Mouse (Mus musculus) embryonic facial prominence, embryonic 12.5 days (tissue): ENCODE measurements around the gene Gtf3c2. TPM values are rescaled to one million over a fixed set of nuclear protein-coding genes. Genes with fewer than 3 reads are reported as not detected.
"Not testable (repeated sequence)": the region's sequence is repeated elsewhere in the genome, so short reads cannot be mapped to it uniquely, and the experiment has no call there.

Experiments used
- ATAC-seq: fragments of 200-750 bp; cut with Nextera tagmentation; 2 replicates; pipeline ENCODE4 v1.8.0; 2017; ENCODE audit not compliant: insufficient number of reproducible peaks, insufficient read depth, low FRiP score, low TSS enrichment
- H3K27ac ChIP-seq: fragments of 300-500 bp; sonication (generic); 2 replicates; pipeline ENCODE4 v1.5.1; 2016; ENCODE audit warnings: mild to moderate bottlenecking
- H3K27me3 ChIP-seq: fragments of 300-500 bp; sonication (generic); 2 replicates; pipeline ENCODE4 v1.6.1; 2016; ENCODE audit warnings: mild to moderate bottlenecking, moderate library complexity
- H3K36me3 ChIP-seq: fragments of 300-500 bp; sonication (generic); 2 replicates; pipeline ENCODE4 v1.6.1; 2016; ENCODE audit warnings: mild to moderate bottlenecking
- H3K4me1 ChIP-seq: fragments of 300-500 bp; sonication (generic); 2 replicates; pipeline ENCODE4 v1.6.1; 2016
- H3K4me2 ChIP-seq: fragments of 300-500 bp; sonication (generic); replicated peaks from 2 replicates; pipeline ENCODE4 v1.6.1; 2016; ENCODE audit warnings: mild to moderate bottlenecking, moderate library complexity
- H3K4me3 ChIP-seq: fragments of 300-500 bp; sonication (generic); 2 replicates; pipeline ENCODE4 v1.5.1; 2016; ENCODE audit warnings: mild to moderate bottlenecking
- H3K9ac ChIP-seq: fragments of 300-500 bp; sonication (generic); 2 replicates; pipeline ENCODE4 v1.6.1; 2016; ENCODE audit warnings: mild to moderate bottlenecking, moderate library complexity
- H3K9me3 ChIP-seq: fragments of 300-500 bp; sonication (generic); 2 replicates; pipeline ENCODE4 v1.6.1; 2016; ENCODE audit warnings: mild to moderate bottlenecking, moderate library complexity
- WGBS: fragments of 180-500 bp; shearing (Covaris S2); methylation state at CpG from one replicate; pipeline ENCODE4 v1.1.7; 2016; 5-methylcytosine and 5-hydroxymethylcytosine counted together
- polyA plus RNA-seq: library from polyadenylated mRNA; unstranded; fragments of >200 nt; fragmentation: Nextera tagmentation; extraction: Ambion mirVana; gene quantifications from 2 replicates; pipeline ENCODE4 v1.2.1, GENCODE M21; 2016

Gene Gtf3c2
- 95.9 and 104 TPM in 2 replicates for polyA plus RNA-seq

DNA sequence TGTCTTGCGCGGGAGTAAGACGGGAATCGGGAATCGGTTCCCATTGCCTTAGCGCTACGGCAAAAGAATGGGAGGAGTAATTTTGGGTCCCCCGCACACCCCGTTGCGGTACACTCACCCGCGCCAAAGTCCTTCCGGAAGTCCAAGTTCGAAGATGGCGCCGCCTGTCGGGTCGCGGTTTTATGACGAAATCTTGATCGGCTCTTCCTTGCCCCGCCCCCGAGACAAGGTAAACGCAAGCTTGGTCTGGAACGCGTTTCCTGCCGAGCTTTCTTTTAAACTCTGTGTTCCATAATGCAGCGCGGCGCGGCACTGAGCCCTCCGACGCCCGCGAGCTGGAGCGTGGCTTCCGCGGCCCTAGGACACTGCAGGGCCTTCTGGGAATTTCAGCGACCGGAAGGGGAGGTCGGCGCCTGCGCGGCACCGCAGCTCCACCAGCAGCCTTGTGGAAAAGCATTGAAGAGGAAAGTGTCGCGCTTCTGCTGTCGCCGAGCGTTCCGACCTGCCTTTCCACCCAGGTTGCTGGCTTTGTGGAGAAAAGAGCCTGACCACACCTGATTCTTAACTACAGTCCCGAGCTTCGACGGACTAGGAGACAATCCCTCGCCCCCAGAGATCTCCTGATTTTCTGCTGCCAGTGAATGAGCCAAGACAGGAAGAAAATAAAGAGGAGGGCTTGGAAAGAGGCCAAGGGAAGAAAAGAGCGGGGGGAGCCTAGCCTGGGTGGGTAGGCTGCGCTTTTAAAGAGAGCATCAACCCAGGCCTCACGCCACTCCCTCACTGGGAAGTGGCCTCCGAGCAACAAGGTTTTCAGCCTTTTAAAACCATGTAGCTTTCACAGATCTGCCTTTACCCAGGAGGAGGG, at the start of gene Gtf3c2, which contains the start of gene Gm29609:
Gene Gtf3c2, minus strand, starts transcription at position 379 of the 865 bp plus-strand sequence.
Gene Gm29609, minus strand, starts transcription at position 146 of the 865 bp plus-strand sequence.
- peaks cover 2% of the 10 kb centered on the region; the same call in 1 of the 2 replicates for H3K36me3 ChIP-seq
- H3K9ac ChIP-seq = peak within 1 kb of the TSS; percentile 69
- ATAC-seq = peak; percentile 96
- no peaks in the 10 kb centered on the region for H3K27me3 ChIP-seq
- H3K4me2 ChIP-seq = peak within 1 kb of the TSS; percentile 96
- H3K9me3 ChIP-seq = no peaks in the 10 kb centered on the region
- H3K4me3 ChIP-seq = peak within 1 kb of the TSS; percentile 84
- WGBS = under 1% methylated on average over 59 of the region's 59 CpGs
- H3K4me1 ChIP-seq = peaks cover 10% of the 10 kb centered on the region; the same call in 1 of the 2 replicates
- peak within 1 kb of the TSS; percentile 97 for H3K27ac ChIP-seq

DNA sequence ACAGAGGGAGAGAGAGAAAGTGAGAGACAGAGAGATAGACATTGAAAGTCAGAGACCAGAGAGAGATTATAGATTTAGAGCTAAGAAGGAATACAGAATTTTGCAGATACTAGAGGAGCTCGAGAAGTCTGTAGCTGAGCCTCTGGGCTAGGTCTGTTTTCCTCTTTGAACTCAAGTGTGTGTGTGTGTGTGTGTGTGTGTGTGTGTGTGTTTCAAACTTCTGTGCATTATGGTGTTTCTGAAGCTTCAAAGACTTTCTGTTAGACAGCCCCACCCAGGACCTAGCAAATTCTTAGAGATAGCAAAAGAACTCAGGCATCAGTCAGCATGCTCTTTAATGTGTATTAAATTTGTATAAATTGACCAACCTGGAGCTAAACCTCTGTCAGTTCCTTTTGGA, 46.7 kb upstream of the Gtf3c2 start:
- Histone ChIP-seq H3K4me1 (no peaks in the 10 kb centered on the region), H3K9ac (no peak overlapping the region), H3K27me3 (no peaks in the 10 kb centered on the region), H3K4me3 (no peak overlapping the region), H3K9me3 (no peaks in the 10 kb centered on the region), H3K4me2 (no peak overlapping the region), H3K27ac (no peak overlapping the region), H3K36me3 (no peaks in the 10 kb centered on the region)
- 81% methylated on average over 1 of the region's 1 CpGs for WGBS
- no peak for ATAC-seq

DNA sequence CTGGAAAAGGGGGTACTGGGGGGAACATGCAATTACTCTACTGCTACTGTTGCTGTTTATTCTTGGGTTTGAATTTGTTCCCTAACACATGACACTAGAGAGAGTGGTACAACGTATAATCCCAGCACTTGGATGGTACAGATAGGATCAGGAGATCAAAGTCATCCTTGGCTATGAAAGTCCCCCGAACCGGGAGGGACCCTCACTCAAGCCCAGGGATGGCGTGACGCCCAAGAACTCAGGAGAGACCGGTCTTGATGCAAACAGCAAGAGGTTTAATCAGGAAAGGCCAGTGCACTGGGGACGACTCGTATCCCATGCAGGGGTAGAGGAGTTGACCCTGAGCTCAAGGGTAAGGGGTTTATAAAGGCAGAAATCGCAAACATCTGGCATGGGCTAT, 42.8 kb upstream of the Gtf3c2 start:
- Histone ChIP-seq H3K27me3 (no peaks in the 10 kb centered on the region), H3K36me3 (no peaks in the 10 kb centered on the region), H3K9me3 (no peaks in the 10 kb centered on the region), H3K9ac (no peak overlapping the region), H3K4me1 (peaks cover 6% of the 10 kb centered on the region), H3K4me2 (no peak overlapping the region), H3K4me3 (no peak overlapping the region), H3K27ac (no peak overlapping the region)
- no peak for ATAC-seq
- WGBS = 90% methylated on average over 9 of the region's 9 CpGs

DNA sequence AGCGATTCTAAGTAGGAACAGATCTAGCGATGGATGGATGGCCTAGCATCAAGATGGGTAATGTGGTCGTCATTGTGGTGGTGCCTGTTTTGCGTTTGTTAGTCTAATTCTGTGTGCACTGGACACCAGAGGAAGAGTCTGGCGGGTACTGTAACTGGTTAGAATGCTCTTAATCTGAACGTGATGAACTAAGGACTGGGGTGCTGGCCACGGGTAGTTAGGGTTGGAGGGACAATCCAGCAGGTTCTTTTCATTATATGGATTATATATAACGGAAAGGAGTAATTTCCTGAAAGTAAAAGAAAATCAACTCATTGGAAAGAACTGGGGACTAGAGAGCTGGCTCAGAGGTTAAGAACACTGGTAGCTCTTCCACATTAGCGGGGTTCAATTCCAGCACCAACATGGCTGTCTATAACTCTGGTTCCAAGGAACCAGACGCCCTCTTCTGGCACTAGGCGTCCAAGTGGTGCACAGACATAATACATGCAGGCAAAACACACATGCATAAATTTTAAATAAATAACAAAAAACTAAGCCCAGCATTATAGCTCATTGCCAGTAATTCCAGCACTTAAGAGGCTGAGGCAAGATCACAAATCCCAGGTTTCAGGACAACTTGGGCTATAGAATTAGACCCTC, 41.5 kb upstream of the Gtf3c2 start:
- no peak for ATAC-seq
- peaks cover 6% of the 10 kb centered on the region for H3K4me1 ChIP-seq
- peak overlapping the region; percentile 82 for H3K4me2 ChIP-seq
- peak overlapping the region; percentile 94 for H3K27ac ChIP-seq
- 13% methylated on average over 11 of the region's 11 CpGs for WGBS
- H3K4me3 ChIP-seq = peak overlapping the region; percentile 100
- H3K27me3 ChIP-seq = no peaks in the 10 kb centered on the region
- no peaks in the 10 kb centered on the region for H3K9me3 ChIP-seq
- H3K36me3 ChIP-seq = no peaks in the 10 kb centered on the region
- H3K9ac ChIP-seq = peak overlapping the region; percentile 92

DNA sequence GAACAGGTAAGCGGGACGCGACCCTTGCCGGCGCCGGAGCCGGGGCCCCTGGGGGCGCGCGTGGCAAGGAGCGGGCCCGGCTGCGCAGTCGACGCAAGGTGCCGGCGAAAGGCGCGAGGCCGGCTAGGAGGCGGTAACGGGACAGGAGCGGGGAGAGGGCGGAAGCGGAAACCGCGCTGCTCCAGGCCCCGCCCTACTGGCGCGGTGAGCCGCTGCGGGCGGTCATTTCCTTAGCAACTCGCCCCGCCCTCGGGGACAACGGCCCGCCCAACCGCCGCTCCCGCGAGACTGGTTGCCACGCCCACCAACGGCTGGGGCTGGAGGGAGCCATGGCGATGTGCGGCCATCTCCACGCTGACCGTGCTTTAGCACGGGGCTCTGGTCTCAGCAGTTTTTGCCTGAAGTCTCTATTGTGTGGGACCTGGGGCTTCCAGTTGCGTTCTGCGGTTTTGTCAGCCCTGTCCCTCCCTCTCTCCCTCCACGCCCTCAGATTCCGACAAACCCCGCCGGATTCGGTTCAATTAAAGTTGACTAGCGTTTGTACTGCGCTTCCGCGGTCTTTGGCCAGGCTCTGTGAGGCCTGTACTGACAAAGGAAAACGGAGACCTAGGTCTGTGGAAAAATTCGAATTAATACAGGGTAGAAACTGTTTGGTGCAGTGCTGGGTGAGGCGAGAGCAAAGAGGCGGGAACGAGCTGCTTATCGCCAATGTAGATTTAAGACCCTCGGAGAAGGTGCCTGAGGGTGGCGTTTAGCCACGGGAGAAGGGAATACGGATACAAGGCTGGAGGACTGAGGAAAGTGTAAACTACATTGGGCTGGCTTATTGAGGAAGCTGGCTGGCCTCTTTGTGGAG, 40.7 kb upstream of the Gtf3c2 start, which contains the start of gene Ppm1g:
Gene Ppm1g, minus strand, starts transcription at position 240 of the 856 bp plus-strand sequence.
- H3K9me3 ChIP-seq = no peaks in the 10 kb centered on the region
- H3K27ac ChIP-seq = peak within 1 kb of the TSS; percentile 94
- whole genome bisulfite sequencing = under 1% methylated on average over 70 of the region's 70 CpGs
- H3K9ac ChIP-seq = peak within 1 kb of the TSS; percentile 92
- H3K36me3 ChIP-seq = no peaks in the 10 kb centered on the region
- peak within 1 kb of the TSS; percentile 100 for H3K4me3 ChIP-seq
- peak; percentile 92 for ATAC-seq
- no peaks in the 10 kb centered on the region for H3K27me3 ChIP-seq
- peaks cover 6% of the 10 kb centered on the region for H3K4me1 ChIP-seq
- peak within 1 kb of the TSS; percentile 82 for H3K4me2 ChIP-seq

DNA sequence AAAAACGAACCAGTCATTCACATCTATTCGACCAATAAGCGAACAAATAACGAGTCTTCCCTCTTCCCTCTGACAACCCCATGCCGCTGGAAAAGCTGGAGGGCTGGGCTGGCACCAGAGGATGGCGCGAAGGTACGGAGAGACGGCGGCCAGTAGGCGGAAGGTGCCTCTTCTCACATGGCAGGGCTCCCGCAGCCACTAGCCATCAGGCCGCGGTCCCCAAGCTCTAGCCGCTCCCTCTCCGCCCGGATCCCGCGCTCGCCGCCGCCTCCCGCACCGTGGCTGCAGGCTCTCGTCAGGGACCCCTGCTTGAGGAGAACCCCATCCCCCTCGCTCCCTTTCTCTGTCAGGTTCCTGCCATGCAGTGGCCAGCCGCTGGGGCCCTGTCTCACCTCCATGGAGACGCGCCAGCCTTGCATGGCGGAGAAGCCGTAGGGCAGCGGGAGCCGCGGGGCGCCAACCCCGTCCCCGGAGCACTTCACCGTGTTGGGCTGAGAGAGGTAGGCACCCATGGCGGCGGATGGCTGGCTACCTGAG, 40.0 kb upstream of the Gtf3c2 start:
- WGBS = under 1% methylated on average over 40 of the region's 40 CpGs
- peaks cover 6% of the 10 kb centered on the region for H3K4me1 ChIP-seq
- H3K9ac ChIP-seq = peak overlapping the region; percentile 92
- H3K9me3 ChIP-seq = no peaks in the 10 kb centered on the region
- no peaks in the 10 kb centered on the region for H3K36me3 ChIP-seq
- H3K27me3 ChIP-seq = no peaks in the 10 kb centered on the region
- ATAC-seq = peak; percentile 74
- peak overlapping the region; percentile 100 for H3K4me3 ChIP-seq
- peak overlapping the region; percentile 82 for H3K4me2 ChIP-seq
- H3K27ac ChIP-seq = peak overlapping the region; percentile 94

DNA sequence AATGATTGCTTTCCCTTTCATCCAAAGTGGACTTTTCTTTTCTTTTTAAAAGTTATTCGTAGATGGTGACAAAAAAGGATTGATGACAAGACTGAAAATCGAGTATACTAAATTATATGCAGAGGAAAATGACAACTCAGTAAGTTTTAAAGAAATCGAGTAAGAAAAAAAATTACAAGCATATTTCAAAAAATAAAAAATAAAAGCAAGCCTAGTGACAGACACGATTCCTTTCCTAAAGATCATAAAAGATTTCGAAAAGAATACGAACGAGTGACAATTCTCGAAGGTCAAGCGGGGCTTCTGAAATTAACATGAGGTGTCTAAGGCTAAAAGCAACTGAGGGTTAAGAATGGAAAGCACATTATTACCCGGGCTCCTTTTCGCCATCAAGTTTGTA, 39.5 kb upstream of the Gtf3c2 start:
- Histone ChIP-seq H3K9me3 (no peaks in the 10 kb centered on the region), H3K4me2 (peak overlapping the region; percentile 82), H3K4me3 (peak overlapping the region; percentile 100), H3K4me1 (peaks cover 6% of the 10 kb centered on the region), H3K9ac (peak overlapping the region; percentile 92), H3K36me3 (no peaks in the 10 kb centered on the region), H3K27ac (peak overlapping the region; percentile 94), H3K27me3 (no peaks in the 10 kb centered on the region)
- ATAC-seq = no peak
- 2% methylated on average over 11 of the region's 11 CpGs for WGBS

DNA sequence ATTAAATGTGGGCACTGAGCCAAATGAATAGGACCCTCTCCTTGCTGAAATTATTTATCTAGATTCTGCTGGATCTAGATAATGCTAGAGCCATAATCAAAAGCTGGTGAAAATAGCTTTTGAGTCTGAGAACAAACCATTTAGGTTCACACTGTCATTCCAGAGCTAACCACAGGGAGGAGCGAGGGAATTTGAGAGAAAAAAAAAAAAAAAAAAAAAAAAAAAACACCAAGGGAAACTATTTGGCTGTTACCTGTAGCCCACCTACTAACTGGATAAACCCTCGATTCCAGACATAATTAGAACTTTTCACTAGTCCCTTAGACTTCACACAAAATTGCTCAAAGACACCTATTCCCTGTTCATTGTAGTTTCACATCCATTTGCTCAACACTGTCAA, 39.1 kb upstream of the Gtf3c2 start:
- Histone ChIP-seq H3K9me3 (no peaks in the 10 kb centered on the region), H3K4me2 (peak overlapping the region; percentile 82), H3K27ac (no peak overlapping the region), H3K27me3 (no peaks in the 10 kb centered on the region), H3K9ac (no peak overlapping the region), H3K4me3 (peak overlapping the region; percentile 100), H3K36me3 (no peaks in the 10 kb centered on the region), H3K4me1 (peaks cover 6% of the 10 kb centered on the region)
- 0% methylated on average over 2 of the region's 2 CpGs for WGBS
- no peak for ATAC-seq

DNA sequence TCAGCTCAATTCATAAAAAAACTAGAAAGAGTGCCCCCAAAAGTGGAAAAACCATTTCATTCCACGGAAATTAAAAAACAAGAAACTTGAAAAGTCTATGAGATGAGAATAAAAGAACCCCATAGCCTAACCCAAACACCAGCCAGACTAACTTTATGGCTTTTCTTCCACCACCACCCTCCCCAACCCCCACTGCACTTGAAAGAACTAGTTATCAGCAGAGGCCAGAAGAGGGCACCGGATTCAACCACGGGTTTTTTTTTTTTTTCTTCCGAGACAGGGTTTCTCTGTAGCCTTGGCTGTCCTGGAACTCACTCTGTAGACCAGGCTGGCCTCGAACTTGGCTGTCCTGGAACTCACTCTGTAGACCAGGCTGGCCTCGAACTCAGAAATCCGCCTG, 38.4 kb upstream of the Gtf3c2 start:
- ATAC-seq = no peak
- no peaks in the 10 kb centered on the region for H3K36me3 ChIP-seq
- no peak overlapping the region for H3K9ac ChIP-seq
- no peak overlapping the region for H3K4me3 ChIP-seq
- no peak overlapping the region for H3K27ac ChIP-seq
- H3K4me2 ChIP-seq = no peak overlapping the region
- H3K27me3 ChIP-seq = no peaks in the 10 kb centered on the region
- 74% methylated on average over 7 of the region's 7 CpGs for WGBS
- H3K9me3 ChIP-seq = no peaks in the 10 kb centered on the region
- H3K4me1 ChIP-seq = peaks cover 6% of the 10 kb centered on the region

DNA sequence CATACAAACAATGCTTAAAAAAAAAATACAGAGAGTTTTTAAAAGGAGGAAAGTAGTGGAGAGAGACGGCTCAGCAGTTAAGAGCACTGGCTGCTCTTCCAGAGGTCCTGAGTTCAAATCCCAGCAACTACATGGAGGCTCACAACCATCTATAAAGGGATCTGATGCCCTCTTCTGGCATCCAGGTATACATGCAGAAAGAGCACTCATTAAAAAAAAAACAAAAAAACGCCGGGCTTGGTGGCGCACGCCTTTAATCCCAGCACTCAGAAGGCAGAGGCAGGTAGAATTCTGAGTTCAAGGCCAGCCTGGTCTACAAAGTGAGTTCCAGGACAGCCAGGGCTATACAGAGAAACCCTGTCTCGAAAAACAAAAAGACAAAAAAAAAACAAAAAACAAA, 36.6 kb upstream of the Gtf3c2 start:
- not testable (repeated sequence) for H3K9me3 ChIP-seq, H3K4me2 ChIP-seq, H3K27ac ChIP-seq, H3K4me1 ChIP-seq, H3K27me3 ChIP-seq, H3K4me3 ChIP-seq, H3K9ac ChIP-seq, ATAC-seq, H3K36me3 ChIP-seq
- 90% methylated on average over 6 of the region's 6 CpGs for WGBS

DNA sequence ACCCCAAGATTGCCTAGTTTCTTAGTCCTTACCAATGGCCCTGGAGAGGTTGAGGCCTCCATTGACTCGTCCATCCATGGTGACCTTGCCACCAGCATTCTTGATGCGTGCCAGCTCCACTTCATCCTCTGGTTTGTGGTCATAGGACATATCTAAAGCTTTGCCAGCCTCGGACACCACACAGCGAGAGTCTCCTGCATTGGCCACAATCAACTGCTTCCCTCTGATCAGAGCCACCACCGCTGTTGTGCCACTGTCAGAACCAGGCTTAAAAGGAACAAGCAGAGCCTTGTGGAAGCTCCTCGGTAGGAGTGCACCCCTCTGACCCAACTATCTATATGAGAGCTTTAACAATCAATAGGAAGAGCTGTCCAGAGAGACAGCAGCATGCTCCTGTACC, 24.5 kb upstream of the Gtf3c2 start:
- ATAC-seq = no peak
- Histone ChIP-seq H3K36me3 (peaks cover 63% of the 10 kb centered on the region), H3K9me3 (peaks cover 4% of the 10 kb centered on the region; the same call in 1 of the 2 replicates), H3K4me2 (no peak overlapping the region), H3K27ac (no peak overlapping the region), H3K27me3 (no peaks in the 10 kb centered on the region), H3K4me3 (no peak overlapping the region), H3K4me1 (peaks cover 15% of the 10 kb centered on the region; the same call in 1 of the 2 replicates), H3K9ac (no peak overlapping the region)
- WGBS = 92% methylated on average over 6 of the region's 6 CpGs
